Mouse (Mus musculus) frontal cortex, adult (tissue): ENCODE data around the gene Rab3il1.
A peak's percentile ranks its signal among the peaks of the same experiment; 100 is the strongest.

ENCODE experiments used
- ATAC-seq: cut with Nextera tagmentation; 2 replicates; pipeline ENCODE4 v1.9.2; 2017; ENCODE audit warnings: mild to moderate bottlenecking, moderate library complexity, mixed read lengths; ENCODE audit not compliant: low TSS enrichment

The Rab3il1 gene

DNA sequence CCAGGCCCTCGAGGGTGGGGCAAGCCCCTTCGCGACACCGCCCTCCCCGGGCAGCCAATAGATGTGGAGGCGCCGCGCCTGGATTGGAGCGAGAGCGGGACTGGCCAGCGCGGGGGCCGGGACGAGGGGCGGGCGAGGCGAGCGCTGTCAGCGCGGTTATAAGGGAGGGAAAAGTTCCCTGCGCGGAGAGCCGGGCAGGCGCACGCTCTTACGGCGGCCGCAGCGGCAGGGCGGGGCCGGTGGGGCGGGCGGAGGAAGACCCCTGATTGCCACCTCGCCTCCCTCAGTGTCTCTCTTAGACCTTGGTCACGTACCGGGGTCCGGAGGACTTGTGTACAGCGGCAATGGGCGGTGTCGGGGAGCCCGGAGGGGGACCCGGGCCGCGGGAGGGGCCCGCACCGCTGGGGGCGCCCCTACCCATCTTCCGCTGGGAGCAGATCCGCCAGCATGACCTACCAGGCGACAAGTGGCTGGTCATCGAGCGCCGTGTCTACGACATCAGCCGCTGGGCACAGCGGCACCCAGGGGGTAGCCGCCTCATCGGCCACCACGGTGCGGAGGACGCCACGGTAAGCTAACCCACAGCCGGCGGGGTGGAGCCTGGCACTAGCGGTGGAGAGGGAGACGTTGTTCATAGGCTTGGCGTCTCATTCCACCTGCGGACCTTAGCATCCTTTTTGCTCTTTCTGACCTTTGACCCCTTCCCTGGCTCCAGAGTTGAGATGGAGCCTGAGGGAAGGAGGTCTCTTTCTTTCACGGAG lies 40.1 kb downstream of the Rab3il1 start, which contains the start of gene Fads3:
Gene Fads3, plus strand, starts transcription at position 182 of the 761 bp plus-strand sequence.
- ATAC-seq: peak; percentile 82

DNA sequence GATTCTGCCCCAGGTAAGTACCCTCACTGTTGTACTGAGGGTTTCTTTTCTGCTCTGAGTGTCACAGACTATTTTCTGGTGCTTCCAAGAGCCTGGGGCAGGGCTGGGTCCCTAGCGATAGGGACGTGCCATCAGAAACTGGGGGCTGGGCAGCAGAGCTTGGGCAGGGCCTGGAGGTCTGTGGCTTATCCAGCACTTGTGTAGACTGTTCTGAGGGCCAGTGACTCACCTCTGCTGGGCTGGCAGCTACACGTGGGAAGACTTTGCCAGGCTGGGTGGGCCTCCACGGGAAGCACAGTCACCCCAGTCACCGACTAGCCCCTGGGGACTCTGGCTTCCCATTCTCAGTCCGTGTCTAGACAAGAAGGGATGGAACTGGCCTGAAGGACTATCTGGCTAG lies 40.8 kb downstream of the Rab3il1 start:
- ATAC-seq: no peak

DNA sequence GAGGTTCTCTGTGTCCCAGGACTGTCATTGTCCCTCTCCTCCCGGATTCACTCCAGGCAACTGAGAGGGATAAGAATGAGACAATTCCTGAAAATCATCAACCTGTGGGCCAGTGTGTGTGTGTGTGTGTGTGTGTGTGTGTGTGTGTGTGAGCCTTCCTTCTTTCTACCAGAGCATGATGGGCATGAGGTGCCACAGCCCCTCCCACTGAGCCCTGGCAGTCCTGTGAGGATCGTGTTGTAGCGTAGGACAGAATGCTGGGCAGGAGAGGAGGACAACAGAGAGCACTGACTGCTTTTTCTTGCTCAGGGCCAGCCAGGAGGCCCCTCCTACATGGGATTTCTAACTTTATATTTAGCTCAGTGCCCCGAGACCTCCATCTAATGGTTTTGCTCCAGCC lies 41.3 kb downstream of the Rab3il1 start:
- ATAC-seq: no peak

DNA sequence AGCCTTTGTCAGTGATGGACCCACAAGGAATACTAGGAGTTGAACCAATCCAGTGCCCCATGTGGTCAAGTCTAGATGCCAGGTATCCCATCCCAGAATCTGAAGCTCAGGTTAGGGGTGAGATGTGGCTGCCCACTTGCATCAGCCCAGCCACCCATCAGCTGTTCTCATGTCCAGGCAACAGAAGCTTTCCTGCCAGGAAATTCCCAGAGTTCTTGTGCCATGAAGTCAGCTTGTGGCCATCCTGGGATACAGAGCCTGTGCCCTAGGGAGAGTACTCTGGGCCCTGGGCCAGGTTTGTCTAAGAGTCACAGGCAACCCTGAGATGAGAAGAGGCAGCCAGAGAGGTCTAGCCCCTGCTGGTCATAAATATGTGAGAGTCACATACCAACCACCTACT lies 42.2 kb downstream of the Rab3il1 start:
- ATAC-seq: no peak

DNA sequence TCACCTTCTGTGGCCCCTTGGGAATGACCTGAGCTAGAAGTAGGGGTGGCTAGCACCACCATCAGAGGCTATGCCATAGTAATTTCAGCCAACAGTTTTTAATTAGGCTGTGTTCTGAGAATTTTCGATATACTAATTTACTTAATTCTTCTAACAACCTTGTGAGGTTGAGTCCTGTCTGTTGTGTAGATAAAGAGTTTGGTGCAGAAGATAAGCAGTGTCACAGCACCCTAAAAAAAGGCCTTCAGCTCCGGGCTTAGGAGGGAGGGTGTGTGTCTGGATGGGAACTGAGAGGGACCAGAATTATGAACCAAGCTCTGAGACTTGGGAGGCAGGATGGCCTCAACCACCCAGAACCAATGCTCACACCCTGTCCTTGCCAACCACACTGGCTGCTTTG lies 44.2 kb downstream of the Rab3il1 start:
- no peak for ATAC-seq

DNA sequence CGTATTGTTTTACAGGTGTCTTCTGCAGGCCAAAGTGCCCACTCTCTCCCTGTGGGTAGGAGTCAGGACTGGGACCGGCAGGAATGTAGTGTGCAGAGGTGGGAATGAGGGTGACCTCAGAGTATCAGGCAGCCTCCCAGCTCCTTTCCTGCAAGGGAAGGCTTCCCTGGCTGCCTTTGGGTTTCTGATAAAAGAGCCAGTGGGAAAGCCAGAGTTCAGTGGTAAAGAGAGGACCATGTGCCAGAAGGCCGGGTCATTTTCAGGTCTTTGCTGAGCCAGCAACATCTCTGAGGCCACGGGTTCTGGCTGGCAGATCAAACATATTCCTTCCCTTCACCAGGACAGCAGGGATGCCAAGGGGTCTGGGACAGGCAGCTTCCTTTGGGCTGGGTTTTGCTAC lies 44.9 kb downstream of the Rab3il1 start:
- ATAC-seq: no peak

DNA sequence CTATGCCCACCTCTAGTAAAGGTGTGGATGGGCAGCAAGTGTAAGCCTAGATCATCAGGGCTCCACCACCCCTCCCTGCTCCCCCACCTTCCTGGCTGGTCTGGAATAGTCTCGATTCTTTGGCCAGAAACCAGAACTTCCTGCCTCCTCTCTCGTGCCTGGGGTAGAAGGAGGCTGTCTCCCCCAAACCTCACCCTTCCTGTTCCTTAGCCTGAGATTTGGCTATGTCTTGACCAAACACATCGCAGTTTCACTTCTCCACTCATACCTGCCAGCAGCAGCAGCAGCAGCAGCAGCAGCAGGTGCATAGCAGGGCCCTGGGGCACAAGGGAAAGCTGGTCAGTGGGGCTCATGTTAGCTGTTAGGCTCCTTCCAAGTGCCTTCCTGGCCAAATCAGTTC lies 45.5 kb downstream of the Rab3il1 start:
- ATAC-seq: no peak

DNA sequence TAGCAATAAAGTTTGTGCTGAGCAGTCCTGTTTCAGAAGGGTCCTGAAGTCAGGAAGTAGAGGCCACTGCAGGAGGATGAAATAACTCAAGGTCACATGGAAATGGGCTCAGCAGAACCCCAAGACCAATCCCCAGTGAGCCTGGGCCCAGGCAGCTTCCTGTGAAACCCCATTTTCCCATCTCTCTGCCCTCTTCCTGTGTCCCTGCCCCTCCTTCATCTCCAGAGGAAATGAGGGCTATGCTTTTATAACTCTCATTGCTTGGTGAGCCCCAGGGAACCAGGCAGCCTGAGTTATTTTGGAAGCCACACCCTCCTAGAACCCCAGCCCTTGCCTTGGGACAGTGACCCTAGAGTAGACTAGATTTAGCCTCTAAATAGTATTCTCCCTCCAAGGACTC lies 48.1 kb downstream of the Rab3il1 start:
- ATAC-seq: no peak

DNA sequence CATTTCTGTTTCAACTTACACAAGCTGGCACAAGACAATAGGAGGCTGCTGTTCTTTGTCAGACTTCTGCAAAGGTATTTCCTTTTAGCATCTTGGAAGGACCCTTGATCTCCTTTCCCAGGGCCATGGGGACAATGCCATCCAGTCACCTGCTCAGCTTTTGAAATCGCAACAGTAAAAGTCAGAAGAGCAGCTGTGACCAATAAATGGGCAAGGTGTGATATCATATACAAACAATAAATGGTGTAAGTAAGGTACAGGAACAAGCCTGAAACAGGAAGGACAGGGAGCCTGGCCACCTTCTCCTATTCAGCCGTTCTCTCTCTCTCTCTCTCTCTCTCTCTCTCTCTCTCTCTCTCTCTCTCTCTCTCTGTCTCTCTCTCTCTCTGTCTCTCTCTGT lies 49.0 kb downstream of the Rab3il1 start:
- ATAC-seq: no peak

DNA sequence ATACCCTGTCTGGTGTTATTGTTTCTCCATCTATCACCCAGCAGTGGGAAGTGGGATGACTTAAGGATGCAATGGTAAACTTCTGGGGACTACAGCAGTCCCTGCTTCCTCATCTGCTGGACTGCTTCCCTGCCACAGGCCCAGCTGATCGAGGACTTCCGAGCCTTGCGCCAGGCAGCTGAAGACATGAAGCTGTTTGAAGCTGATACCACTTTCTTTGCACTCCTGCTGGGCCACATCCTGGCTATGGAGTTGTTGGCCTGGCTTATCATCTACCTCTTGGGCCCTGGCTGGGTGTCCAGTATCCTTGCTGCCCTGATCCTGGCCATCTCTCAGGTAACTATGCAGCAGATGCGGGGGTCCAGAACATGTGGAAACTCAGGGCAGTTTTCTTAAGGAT lies 51.2 kb downstream of the Rab3il1 start:
- ATAC-seq: no peak

DNA sequence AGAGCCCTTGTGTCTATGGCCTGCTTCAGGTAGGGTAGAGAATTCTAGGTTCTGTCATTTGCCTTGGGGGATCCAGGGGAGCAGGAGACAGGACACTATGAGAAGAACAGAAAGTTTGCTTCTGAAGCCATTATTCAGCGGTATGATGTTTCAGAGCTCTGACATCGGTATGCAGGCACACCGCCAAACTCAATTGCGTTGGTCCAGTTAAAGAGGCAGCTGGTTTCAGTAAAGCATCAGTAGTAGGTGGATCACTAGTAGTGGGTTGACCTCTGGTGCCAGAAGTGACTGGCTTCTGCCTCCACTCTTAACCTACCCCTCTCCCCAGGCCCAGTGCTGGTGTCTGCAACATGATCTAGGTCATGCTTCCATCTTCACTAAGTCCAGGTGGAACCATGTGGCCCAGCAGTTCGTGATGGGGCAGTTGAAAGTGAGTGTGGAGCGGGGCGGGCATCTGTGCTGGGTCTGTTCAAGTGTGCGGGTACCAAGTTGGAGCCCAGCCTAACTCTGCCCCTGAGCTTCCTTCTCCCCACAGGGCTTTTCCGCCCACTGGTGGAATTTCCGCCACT lies 52.3 kb downstream of the Rab3il1 start:
- ATAC-seq: no peak

DNA sequence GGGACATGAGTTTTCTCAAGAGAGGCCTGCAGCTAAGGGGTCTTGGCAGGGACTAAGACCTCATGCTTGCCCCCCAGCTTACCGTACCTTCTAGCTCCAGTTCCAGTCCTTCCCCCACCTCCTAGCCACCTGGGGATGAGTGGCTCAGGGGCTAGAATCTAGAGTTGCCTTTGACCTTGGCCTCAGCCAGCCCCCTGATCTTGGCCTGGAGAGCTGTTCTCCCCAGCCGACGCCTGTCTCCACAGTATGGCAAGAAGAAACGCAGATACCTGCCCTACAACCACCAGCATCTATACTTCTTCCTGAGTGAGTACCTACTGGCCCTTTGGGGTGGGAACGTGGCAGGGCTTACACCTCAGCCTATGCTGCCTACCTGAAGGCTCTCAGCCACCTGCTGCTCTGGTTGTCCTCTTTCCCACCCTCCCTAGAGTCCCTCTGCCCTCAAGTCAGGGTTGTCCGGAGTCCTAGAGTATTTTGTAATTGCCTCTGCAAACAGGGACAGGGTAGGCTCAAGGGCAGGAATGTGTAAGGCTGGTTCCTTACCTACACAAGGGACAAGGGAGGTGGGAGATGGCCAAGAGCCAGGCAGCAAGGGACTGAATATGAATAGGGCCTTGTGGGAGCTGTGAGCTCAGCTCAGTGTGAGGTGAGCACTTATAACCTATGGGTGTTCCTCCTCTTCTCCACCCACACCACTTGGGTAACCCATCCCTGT lies 53.0 kb downstream of the Rab3il1 start:
- no peak for ATAC-seq

DNA sequence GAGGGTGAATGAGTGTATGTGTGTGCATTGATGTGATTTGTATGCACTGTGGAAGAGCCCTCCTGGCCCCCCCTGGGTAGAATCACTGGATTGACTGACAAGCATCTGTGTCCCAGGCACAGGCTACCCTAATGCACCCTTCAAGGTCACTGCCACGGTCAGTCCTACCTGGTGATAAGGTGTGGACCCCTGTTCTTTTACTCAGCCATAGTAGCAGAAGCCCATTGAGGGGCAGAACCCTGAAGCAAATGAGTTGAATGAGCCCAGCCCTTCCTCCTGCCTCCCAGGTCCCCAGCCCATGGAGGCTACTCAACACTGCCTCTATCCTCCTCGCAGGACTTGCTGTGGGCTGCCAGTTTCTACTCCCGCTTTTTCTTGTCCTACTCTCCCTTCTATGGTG lies 53.8 kb downstream of the Rab3il1 start:
- no peak for ATAC-seq

DNA sequence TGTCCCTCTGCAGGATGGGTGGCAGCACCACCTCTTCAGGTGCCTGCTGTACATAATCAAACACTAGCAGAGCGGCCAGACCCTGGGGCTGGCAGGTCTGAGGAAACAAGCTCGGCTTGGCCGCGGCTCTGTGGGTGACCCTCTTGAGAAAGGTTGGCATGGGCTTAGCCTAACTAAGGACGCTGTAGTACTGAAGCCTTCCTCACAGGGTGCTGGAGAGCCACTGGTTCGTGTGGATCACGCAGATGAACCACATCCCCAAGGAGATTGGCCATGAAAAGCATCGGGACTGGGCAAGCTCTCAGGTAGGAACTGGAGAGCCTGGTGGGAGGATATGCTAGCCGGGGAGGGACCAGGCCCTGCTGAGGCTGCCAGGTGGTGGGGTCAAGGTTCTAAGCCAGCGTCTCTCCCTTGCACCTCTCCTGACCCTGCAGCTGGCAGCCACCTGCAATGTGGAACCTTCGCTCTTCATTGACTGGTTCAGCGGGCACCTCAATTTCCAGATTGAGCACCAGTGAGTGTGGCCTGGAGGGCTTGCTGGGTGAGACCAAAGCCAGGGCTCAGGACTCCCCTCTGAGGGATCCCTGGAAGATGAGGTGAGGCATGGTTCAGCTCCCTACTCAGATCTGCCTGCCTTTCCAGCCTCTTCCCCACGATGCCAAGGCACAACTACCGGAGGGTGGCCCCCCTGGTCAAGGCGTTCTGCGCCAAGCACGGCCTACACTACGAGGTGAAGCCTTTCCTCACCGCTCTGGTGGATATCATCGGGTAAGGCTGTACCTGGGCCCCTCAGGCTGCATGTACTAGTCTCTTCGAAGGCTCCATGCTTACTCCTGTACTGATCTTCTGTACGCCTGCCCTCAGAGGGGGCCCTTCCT lies 54.6 kb downstream of the Rab3il1 start:
- ATAC-seq: no peak

DNA sequence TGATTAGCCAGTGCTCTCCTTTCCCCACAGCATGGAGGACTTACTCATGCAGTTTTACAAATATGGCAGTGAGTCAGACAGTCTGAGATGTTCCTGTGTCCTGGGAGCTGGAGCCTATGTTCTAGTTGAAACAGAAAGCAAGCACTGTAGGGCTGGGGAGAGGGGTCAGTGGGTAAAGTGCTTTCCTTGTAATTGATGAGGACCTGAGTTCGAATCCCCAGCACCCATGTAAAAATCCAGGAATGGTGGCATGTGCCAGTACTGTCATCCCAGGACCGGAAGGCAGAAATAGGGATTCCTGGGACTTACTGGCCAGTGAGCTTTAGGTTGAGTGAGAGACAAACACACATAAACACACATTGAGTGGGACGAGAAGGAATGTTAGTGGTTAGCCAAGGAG lies 55.2 kb downstream of the Rab3il1 start:
- no peak for ATAC-seq

DNA sequence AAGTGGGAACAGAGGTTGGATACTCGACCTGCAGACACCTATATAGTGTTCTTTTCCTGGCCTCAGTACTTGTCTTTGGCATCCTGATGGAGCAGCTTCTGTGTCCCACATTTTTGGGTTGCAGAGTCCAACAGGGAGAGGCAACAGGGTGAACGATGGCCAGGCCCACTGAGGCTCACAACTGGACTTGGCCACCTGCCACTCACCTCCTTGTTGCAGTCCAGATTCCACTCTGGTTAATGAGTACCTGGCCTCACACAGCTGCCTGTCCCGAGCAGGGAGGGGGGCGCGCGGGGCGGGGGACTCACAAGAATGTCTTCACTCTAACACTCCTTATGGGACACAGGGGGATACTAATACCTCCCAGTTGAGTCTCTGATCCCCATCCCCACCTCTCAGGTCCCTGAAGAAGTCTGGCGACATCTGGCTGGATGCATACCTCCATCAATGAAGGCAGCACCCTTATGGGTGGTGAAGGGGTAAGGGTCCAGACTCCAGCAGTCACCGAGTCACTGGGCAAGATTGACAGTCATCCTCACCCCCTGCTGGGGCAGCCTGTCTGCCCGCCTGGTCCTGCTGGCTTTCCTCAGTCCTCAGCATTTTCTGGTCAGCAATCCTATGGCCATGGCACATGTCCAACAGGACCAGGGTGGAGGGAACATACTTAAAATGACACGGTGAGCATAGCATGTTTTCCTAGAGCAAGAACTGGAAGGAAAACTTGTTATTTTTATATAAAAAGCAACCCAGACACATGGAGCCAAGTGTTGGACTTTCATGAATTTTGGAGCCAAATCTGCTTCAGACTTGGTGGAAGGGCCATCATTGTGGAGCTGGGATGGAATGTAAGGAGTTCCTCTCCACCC lies 56.2 kb downstream of the Rab3il1 start:
- no peak for ATAC-seq

DNA sequence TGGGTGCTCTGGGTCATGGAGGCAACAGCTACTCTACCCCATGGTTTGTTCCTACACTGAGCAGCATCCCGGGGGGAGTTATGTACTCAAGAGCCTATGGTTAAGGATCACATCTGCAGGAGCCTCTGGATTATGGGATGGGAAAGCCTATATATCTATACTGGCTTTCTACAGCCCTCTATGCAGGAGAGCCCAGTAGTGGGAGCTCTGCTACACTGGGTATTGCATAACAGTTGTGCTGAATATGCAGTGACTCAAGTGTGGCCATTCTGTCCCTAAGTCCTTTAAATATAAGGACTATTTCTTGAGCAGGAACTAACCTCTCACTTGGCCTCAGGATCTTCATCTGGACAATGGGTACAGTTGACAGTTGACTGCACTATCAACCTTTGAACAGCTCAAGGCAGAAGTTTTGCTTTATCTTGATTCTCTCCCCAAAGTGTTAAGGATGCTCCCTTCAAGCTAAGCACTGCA lies 56.9 kb downstream of the Rab3il1 start:
- no peak for ATAC-seq

DNA sequence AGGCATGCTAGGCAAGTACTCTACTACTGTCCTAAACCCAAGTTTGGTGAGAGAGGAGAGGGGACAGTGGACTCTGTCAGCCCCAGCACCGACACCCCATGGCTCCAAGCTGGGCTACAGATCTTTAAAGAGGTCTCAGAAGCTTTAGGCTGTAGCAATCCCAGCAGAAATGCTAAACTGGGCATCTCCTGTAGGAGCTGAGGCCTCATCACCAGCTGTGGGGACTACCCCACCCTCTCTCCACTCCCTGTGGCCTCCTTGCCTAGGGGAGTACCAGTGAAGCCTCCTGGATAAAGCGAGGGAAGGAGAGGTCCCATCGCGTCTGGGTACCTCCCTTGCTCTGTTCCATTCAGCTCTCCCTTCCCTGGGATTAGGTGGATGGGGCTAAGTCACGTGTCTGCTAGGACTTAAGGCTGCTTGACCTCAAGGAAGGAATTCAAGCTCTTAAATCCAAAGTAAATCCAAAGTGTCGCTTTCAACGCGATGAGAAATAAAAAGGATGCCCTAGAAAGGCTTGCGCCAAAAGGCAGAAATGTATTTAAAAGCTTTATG lies 57.5 kb downstream of the Rab3il1 start:
- no peak for ATAC-seq

DNA sequence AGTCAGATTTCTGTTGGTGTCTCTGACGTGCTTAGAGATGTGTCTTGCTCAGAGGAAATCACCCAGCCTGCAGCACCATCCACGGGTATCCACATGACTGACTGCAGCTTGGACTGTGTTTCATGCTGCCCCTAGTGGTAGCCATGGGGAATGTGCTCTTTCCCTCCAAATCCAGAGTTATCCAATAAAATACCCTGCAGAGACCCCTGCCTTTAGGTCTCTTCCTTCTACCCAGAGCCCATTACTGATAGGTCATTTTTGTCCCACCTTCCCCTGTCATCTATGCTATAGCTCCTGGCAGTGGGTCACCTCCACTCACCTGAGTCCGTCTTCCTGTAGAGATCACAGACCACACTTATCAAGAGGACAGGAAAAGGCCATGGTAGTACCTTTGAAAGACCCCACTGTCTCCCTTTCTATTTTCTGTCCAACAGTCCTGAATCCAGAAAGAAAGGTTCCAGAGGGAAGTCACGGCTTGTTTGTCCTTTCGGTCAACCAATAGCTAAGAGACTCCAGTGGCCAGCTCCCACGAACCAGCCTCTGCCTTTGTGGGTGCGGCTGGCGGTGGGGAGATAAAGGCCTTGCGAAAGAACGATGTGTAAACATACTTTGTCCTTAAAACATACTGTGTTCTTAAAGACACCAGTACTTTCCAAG lies 58.6 kb downstream of the Rab3il1 start:
- ATAC-seq: peak; percentile 65
